Mouse (Mus musculus) left cerebral cortex, postnatal 14 days (tissue): ENCODE results near the gene Tmem132a. TPM values are rescaled to one million over a fixed set of nuclear protein-coding genes. Genes with fewer than 3 reads are reported as not detected.

Source experiments
- DNase-seq, 2 experiments: peaks; one replicate each; pipeline ENCODE4 v3.0.0; 2021 to 2022; ENCODE audit warnings: low spot score in 2 of 2, mixed read lengths in 1 of 2
- intact Hi-C: fragments of 180-260 bp; cut with DNase I; formaldehyde crosslinking; loops from one replicate; pipeline ENCODE4 v1.15.1; 2025
- total RNA-seq, 2 experiments: library from RNA; stranded (reverse); gene quantifications; 2 replicates each; pipeline ENCODE4 v1.2.3; 2021

Gene Tmem132a
- total RNA-seq, 2 experiments from 2014 or later = 344 to 360 TPM

- intact Hi-C loops = loop anchor here (1.0 kb wide), 1 partner anchor 11 kb away; no protein-coding TSS in a partner anchor
- peak; percentile 93 to 95 for DNase-seq
Measured at GRCm38 (mm10) chr19:10881426-10882154, 11.8 kb upstream of the Tmem132a start, which contains the start of gene Tmem109. Gene Tmem109, minus strand, starts transcription at chr19:10882001.

- DNase-seq = no peak
- intact Hi-C loops = loop anchor here (1.0 kb wide), 1 partner anchor 11 kb away; no protein-coding TSS in a partner anchor
Measured at GRCm38 (mm10) chr19:10880975-10881425, 11.3 kb upstream of the Tmem132a start.

GRCm38 (mm10) chr19:10880085-10880974, 10.6 kb upstream of the Tmem132a start:
- intact Hi-C loops = no loop called here
- DNase-seq = peak; percentile 41 to 59

GRCm38 (mm10) chr19:10878201-10878837, 8.6 kb upstream of the Tmem132a start:
- intact Hi-C loops = no loop called here
- DNase-seq = no peak

GRCm38 (mm10) chr19:10871328-10871961, 1.7 kb upstream of the Tmem132a start:
- DNase-seq = no peak
- intact Hi-C loops = no loop called here

GRCm38 (mm10) chr19:10870676-10871075, 936 bp upstream of the Tmem132a start:
- intact Hi-C loops = loop anchor here (1.0 kb wide), 1 partner anchor 11 kb away; no protein-coding TSS in a partner anchor
- no peak for DNase-seq

- peak; percentile 84 to 86 for DNase-seq
- intact Hi-C loops = loop anchor here (2.0 to 5.0 kb wide), 2 partner anchors 62 to 155 kb away; no protein-coding TSS in a partner anchor
Measured at GRCm38 (mm10) chr19:10869241-10869885, 377 bp downstream of the Tmem132a start.

GRCm38 (mm10) chr19:10868623-10869141, 1.1 kb downstream of the Tmem132a start:
- no peak for DNase-seq
- intact Hi-C loops = loop anchor here (2.0 to 5.0 kb wide), 2 partner anchors 61 to 154 kb away; no protein-coding TSS in a partner anchor

- intact Hi-C loops = loop anchor here (2.0 to 5.0 kb wide), 2 partner anchors 61 to 153 kb away; no protein-coding TSS in a partner anchor
- DNase-seq = peak in 1 of 2 experiments; percentile 49
Measured at GRCm38 (mm10) chr19:10867946-10868622, 1.7 kb downstream of the Tmem132a start.

GRCm38 (mm10) chr19:10866351-10866750, 3.4 kb downstream of the Tmem132a start:
- DNase-seq = no peak
- intact Hi-C loops = loop anchor here (5.0 kb wide), 1 partner anchor 59 kb away; no protein-coding TSS in a partner anchor

GRCm38 (mm10) chr19:10860072-10860497, 9.7 kb downstream of the Tmem132a start:
- DNase-seq = no peak
- intact Hi-C loops = no loop called here

- DNase-seq = no peak
Measured at GRCm38 (mm10) chr19:10856520-10856919, 13.2 kb downstream of the Tmem132a start.

GRCm38 (mm10) chr19:10855422-10855821, 14.3 kb downstream of the Tmem132a start:
- intact Hi-C loops = no loop called here
- no peak for DNase-seq

More at GRCm38 (mm10) chr19:10856520-10856919, 13.2 kb downstream of the Tmem132a start:
- intact Hi-C loops = no loop called here

- intact Hi-C loops = no loop called here
- DNase-seq = no peak
Measured at GRCm38 (mm10) chr19:10847311-10848087, 22.2 kb downstream of the Tmem132a start.

- DNase-seq = no peak
- intact Hi-C loops = no loop called here
Measured at GRCm38 (mm10) chr19:10846150-10846549, 23.6 kb downstream of the Tmem132a start.

GRCm38 (mm10) chr19:10845454-10845853, 24.3 kb downstream of the Tmem132a start:
- DNase-seq = no peak
- intact Hi-C loops = no loop called here

GRCm38 (mm10) chr19:10844206-10844605, 25.5 kb downstream of the Tmem132a start:
- intact Hi-C loops = no loop called here
- no peak for DNase-seq
